Mouse (Mus musculus): ENCODE measurements around the gene Rab6b. TPM values are rescaled to one million over a fixed set of nuclear protein-coding genes. Genes with fewer than 3 reads are reported as not detected.

The Rab6b gene
- total RNA-seq, 1 experiment = 0.98 TPM

GRCm38 (mm10) chr9:103117951-103118350, 6.4 kb downstream of the Rab6b start:
- TF ChIP-seq HCFC1 (IDR thresholded peaks at IDR 0.05; ENCODE audit: borderline replicate concordance, insufficient read depth, low read length) = no peak
- TF ChIP-seq MAFK (IDR thresholded peaks at IDR 0.05; ENCODE audit: insufficient read depth, low read depth, low read length) = no peak
- no peak for TF ChIP-seq ZC3H11A (IDR thresholded peaks at IDR 0.05; ENCODE audit: borderline replicate concordance, low read depth, low read length)
- no peak for TF ChIP-seq ZNF384 (IDR thresholded peaks at IDR 0.05; ENCODE audit: low read depth, low read length)
- no peak for TF ChIP-seq CHD2 (IDR thresholded peaks at IDR 0.05; ENCODE audit: low read depth, low read length)
- Histone ChIP-seq H3K27ac (ENCODE audit: insufficient read depth, low read depth, low read length, poor library complexity, severe bottlenecking) (no peak overlapping the region), H3K4me3 (ENCODE audit: insufficient read depth in 1 of 2, low read depth in 1 of 2, low read length in 2 of 2, poor library complexity in 1 of 2, severe bottlenecking in 1 of 2) (no peak overlapping the region), H3K9ac (ENCODE audit: insufficient read depth, low read depth, low read length, poor library complexity, severe bottlenecking) (no peak overlapping the region), H3K9me3 (ENCODE audit: control insufficient read depth, insufficient read depth, low read depth, low read length) (no peaks in the 10 kb centered on the region), H3K4me1 (ENCODE audit: control insufficient read depth in 2 of 2, insufficient read depth in 2 of 2, low read length in 2 of 2, poor library complexity in 1 of 2) (peaks cover 0 to 2% of the 10 kb centered on the region in 2 experiments; a peak in 1 of 4 replicates), H3K36me3 (ENCODE audit: control insufficient read depth, insufficient read depth, low read length, poor library complexity, severe bottlenecking) (no peaks in the 10 kb centered on the region)
- in situ Hi-C loops (cut with MboI; ENCODE audit: low sequenced_read_pairs in 2 of 2, unreplicated experiment in 2 of 2) = no loop called here
- DNase-seq (ENCODE audit: low read depth, low spot score) = no peak

GRCm38 (mm10) chr9:103118651-103119275, 7.2 kb downstream of the Rab6b start:
- H3K4me3 ChIP-seq (ENCODE audit: insufficient read depth in 1 of 2, low read depth in 1 of 2, low read length in 2 of 2, poor library complexity in 1 of 2, severe bottlenecking in 1 of 2) = no peak overlapping the region
- DNase-seq (ENCODE audit: low read depth, low spot score) = no peak
- H3K4me1 ChIP-seq (ENCODE audit: control insufficient read depth in 2 of 2, insufficient read depth in 2 of 2, low read length in 2 of 2, poor library complexity in 1 of 2) = no peaks in the 10 kb centered on the region
- no peak overlapping the region for H3K27ac ChIP-seq (ENCODE audit: insufficient read depth, low read depth, low read length, poor library complexity, severe bottlenecking)
- no peaks in the 10 kb centered on the region for H3K36me3 ChIP-seq (ENCODE audit: control insufficient read depth, insufficient read depth, low read length, poor library complexity, severe bottlenecking)
- H3K9ac ChIP-seq (ENCODE audit: insufficient read depth, low read depth, low read length, poor library complexity, severe bottlenecking) = no peak overlapping the region
- TF ChIP-seq ZC3H11A (IDR thresholded peaks at IDR 0.05; ENCODE audit: borderline replicate concordance, low read depth, low read length) (no peak), CHD2 (IDR thresholded peaks at IDR 0.05; ENCODE audit: low read depth, low read length) (no peak), MAFK (IDR thresholded peaks at IDR 0.05; ENCODE audit: insufficient read depth, low read depth, low read length) (no peak), ZNF384 (IDR thresholded peaks at IDR 0.05; ENCODE audit: low read depth, low read length) (no peak), HCFC1 (IDR thresholded peaks at IDR 0.05; ENCODE audit: borderline replicate concordance, insufficient read depth, low read length) (no peak)
- in situ Hi-C loops (cut with MboI; ENCODE audit: low sequenced_read_pairs in 2 of 2, unreplicated experiment in 2 of 2) = no loop called here
- no peaks in the 10 kb centered on the region for H3K9me3 ChIP-seq (ENCODE audit: control insufficient read depth, insufficient read depth, low read depth, low read length)

- no peaks in the 10 kb centered on the region for H3K36me3 ChIP-seq (ENCODE audit: control insufficient read depth, insufficient read depth, low read length, poor library complexity, severe bottlenecking)
- no peak overlapping the region for H3K27ac ChIP-seq (ENCODE audit: insufficient read depth, low read depth, low read length, poor library complexity, severe bottlenecking)
- no peak for TF ChIP-seq HCFC1 (IDR thresholded peaks at IDR 0.05; ENCODE audit: borderline replicate concordance, insufficient read depth, low read length)
- no peak overlapping the region for H3K4me3 ChIP-seq (ENCODE audit: insufficient read depth in 1 of 2, low read depth in 1 of 2, low read length in 2 of 2, poor library complexity in 1 of 2, severe bottlenecking in 1 of 2)
- H3K9ac ChIP-seq (ENCODE audit: insufficient read depth, low read depth, low read length, poor library complexity, severe bottlenecking) = no peak overlapping the region
- in situ Hi-C loops (cut with MboI; ENCODE audit: low sequenced_read_pairs in 2 of 2, unreplicated experiment in 2 of 2) = no loop called here
- no peaks in the 10 kb centered on the region for H3K9me3 ChIP-seq (ENCODE audit: control insufficient read depth, insufficient read depth, low read depth, low read length)
- H3K4me1 ChIP-seq (ENCODE audit: control insufficient read depth in 2 of 2, insufficient read depth in 2 of 2, low read length in 2 of 2, poor library complexity in 1 of 2) = no peaks in the 10 kb centered on the region
- no peak for DNase-seq (ENCODE audit: low read depth, low spot score)
These were observed 8.2 kb downstream of the Rab6b start for GRCm38 (mm10) chr9:103119781-103120180.

- no peak for TF ChIP-seq ZC3H11A (IDR thresholded peaks at IDR 0.05; ENCODE audit: borderline replicate concordance, low read depth, low read length)
- Histone ChIP-seq H3K36me3 (ENCODE audit: control insufficient read depth, insufficient read depth, low read length, poor library complexity, severe bottlenecking) (no peaks in the 10 kb centered on the region), H3K9me3 (ENCODE audit: control insufficient read depth, insufficient read depth, low read depth, low read length) (no peaks in the 10 kb centered on the region), H3K4me3 (ENCODE audit: insufficient read depth in 1 of 2, low read depth in 1 of 2, low read length in 2 of 2, poor library complexity in 1 of 2, severe bottlenecking in 1 of 2) (no peak overlapping the region), H3K9ac (ENCODE audit: insufficient read depth, low read depth, low read length, poor library complexity, severe bottlenecking) (no peak overlapping the region), H3K27ac (ENCODE audit: insufficient read depth, low read depth, low read length, poor library complexity, severe bottlenecking) (no peak overlapping the region), H3K4me1 (ENCODE audit: control insufficient read depth in 2 of 2, insufficient read depth in 2 of 2, low read length in 2 of 2, poor library complexity in 1 of 2) (no peaks in the 10 kb centered on the region)
- no peak for DNase-seq (ENCODE audit: low read depth, low spot score)
- in situ Hi-C loops (cut with MboI; ENCODE audit: low sequenced_read_pairs in 2 of 2, unreplicated experiment in 2 of 2) = no loop called here
These were observed 8.6 kb downstream of the Rab6b start for GRCm38 (mm10) chr9:103120231-103120630.

- no peak for DNase-seq (ENCODE audit: low read depth, low spot score)
- in situ Hi-C loops (cut with MboI; ENCODE audit: low sequenced_read_pairs in 2 of 2, unreplicated experiment in 2 of 2) = no loop called here
- H3K27ac ChIP-seq (ENCODE audit: insufficient read depth, low read depth, low read length, poor library complexity, severe bottlenecking) = no peak overlapping the region
- no peak overlapping the region for H3K9ac ChIP-seq (ENCODE audit: insufficient read depth, low read depth, low read length, poor library complexity, severe bottlenecking)
- H3K4me1 ChIP-seq (ENCODE audit: control insufficient read depth in 2 of 2, insufficient read depth in 2 of 2, low read length in 2 of 2, poor library complexity in 1 of 2) = no peaks in the 10 kb centered on the region
- H3K36me3 ChIP-seq (ENCODE audit: control insufficient read depth, insufficient read depth, low read length, poor library complexity, severe bottlenecking) = no peaks in the 10 kb centered on the region
- no peak overlapping the region for H3K4me3 ChIP-seq (ENCODE audit: insufficient read depth in 1 of 2, low read depth in 1 of 2, low read length in 2 of 2, poor library complexity in 1 of 2, severe bottlenecking in 1 of 2)
- TF ChIP-seq ZC3H11A (IDR thresholded peaks at IDR 0.05; ENCODE audit: borderline replicate concordance, low read depth, low read length) (no peak), ZNF384 (IDR thresholded peaks at IDR 0.05; ENCODE audit: low read depth, low read length) (no peak), MAFK (IDR thresholded peaks at IDR 0.05; ENCODE audit: insufficient read depth, low read depth, low read length) (no peak), CHD2 (IDR thresholded peaks at IDR 0.05; ENCODE audit: low read depth, low read length) (no peak), HCFC1 (IDR thresholded peaks at IDR 0.05; ENCODE audit: borderline replicate concordance, insufficient read depth, low read length) (no peak)
- no peaks in the 10 kb centered on the region for H3K9me3 ChIP-seq (ENCODE audit: control insufficient read depth, insufficient read depth, low read depth, low read length)
These were observed 10.0 kb downstream of the Rab6b start for GRCm38 (mm10) chr9:103121546-103121945.

Data from ES-E14 (cell line).